Mouse (Mus musculus): ENCODE data around the gene Coro1b. TPM values are rescaled to one million over a fixed set of nuclear protein-coding genes. Genes with fewer than 3 reads are reported as not detected.

Coro1b gene
- polyA plus RNA-seq, 1 experiment from 2014 or later, result 119 TPM

DNA sequence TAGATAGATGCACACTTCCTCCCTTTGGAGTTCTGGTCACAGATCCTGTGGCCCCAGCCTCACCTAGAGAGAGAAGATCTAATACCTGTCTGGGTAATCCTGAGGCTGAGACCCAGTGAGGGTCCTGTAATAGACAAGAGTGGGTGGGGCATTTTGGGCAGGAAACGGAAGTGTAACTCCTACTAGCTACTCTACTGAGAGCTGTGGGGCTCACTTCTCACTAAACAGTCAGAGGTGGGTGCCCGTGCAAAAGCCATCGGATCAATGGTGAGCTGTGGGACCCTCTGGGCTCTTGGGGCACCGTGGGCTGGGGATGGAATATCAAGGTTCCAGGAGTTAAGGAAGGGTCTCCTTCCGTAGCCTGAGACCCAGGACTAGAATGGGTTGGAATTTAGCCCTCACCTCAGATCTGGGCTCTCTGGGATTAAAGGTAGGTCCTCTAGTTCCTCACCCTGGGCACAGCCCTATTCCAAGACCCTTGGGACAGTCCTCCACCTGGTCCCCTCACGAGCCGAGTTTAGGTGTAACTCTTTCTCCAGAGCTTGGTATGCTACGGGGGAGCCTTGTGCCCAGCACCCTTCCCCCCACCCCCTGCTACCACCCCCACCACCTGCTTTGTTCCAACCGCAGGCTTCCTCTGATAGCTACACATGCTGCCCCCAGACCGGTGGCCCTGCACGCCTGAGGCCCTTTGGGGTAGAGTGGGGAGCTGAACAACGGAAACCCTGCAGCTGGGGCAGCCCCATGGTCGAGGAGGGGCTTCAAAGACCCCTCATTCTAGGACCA is 6.2 kb downstream of the Coro1b start:
- Histone ChIP-seq H3K27ac (replicated peaks) (no peak overlapping the region), H3K36me3 (peaks cover 34% of the 10 kb centered on the region), H3K4me1 (replicated peaks) (peaks cover 8% of the 10 kb centered on the region), H3K9ac (no peak overlapping the region), H3K4me2 (no peak overlapping the region), H3K4me3 (no peak overlapping the region), H3K27me3 (no peaks in the 10 kb centered on the region), H3K9me3 (no peaks in the 10 kb centered on the region)
- ATAC-seq (ENCODE audit: low FRiP score, low read depth), result no peak
- WGBS, result 78% methylated on average over 13 of the region's 13 CpGs

DNA sequence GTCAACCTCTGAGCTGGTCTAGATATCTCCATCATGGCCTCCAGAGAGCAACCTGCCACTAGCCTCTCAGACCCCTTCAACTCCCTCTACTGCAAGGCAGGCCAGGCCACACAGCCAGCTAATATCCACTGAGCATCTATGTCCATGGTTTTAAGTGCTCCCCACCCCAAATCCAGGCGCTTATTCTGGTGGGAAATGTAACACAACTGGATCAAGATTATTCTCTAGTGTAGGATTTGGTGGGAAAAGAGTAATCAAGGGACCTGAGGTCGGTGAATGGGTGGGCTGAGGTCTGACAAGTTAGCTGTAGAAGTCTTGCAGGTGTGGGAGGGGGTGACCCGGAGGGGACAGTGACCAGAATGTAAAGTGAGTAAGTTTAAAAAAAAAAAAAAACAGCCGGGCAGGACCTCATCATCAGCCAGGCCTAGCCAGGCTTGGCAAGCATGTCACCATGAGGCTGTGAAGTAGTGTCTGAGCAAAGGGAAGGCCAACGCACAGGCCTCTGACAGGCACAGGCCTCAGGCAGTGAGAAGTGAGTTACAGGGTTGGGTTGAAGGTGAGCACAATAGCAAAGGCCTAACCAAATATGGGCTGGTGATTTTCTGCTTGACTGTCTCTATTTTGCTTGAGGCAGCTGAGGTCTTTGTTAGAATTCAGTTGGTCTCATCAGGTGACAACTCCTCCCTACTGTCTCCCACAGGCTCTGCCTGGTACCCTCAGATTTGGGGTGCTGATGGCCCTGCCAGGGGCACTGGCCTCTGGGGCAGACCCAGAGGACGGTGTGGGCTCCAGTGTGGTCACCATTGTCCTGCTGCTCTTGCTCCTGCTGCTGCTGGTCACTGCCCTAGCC is 7.0 kb downstream of the Coro1b start:
- Histone ChIP-seq H3K36me3 (peaks cover 37% of the 10 kb centered on the region), H3K9ac (no peak overlapping the region), H3K27ac (replicated peaks) (no peak overlapping the region), H3K4me1 (replicated peaks) (0 out of 2 replicates have a peak, but pooled peaks cover 3% of the 10 kb centered on the region), H3K4me2 (no peak overlapping the region), H3K4me3 (no peak overlapping the region), H3K9me3 (no peaks in the 10 kb centered on the region), H3K27me3 (no peaks in the 10 kb centered on the region)
- ATAC-seq (ENCODE audit: low FRiP score, low read depth), result no peak
- WGBS, result 64% methylated on average over 6 of the region's 6 CpGs

DNA sequence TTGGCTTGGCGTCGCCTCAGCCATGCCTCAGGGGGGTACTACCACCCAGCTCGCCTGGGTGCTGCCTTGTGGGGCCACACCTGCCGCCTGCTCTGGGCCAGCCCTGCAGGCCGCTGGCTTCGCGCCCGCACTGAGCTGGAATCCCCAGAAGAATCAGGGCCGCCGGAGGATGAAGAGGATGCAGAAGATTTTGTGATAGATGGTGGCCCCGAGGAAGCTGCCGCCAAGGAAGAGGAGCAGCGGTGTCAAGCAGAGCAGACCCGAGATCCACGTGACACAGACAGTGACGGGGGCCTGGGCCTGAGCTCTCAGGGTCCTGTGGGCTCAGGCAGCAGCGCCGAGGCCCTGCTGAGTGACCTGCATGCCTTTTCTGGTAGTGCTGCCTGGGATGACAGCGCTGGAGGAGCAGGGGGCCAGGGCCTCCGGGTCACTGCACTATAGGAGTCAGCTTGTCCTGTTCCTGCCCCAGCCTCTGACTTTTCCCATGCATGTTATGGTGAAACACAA is 7.7 kb downstream of the Coro1b start:
- Histone ChIP-seq H3K27me3 (no peaks in the 10 kb centered on the region), H3K36me3 (peaks cover 40% of the 10 kb centered on the region), H3K9me3 (no peaks in the 10 kb centered on the region), H3K27ac (replicated peaks) (no peak overlapping the region), H3K4me1 (replicated peaks) (no peaks in the 10 kb centered on the region), H3K9ac (no peak overlapping the region), H3K4me2 (no peak overlapping the region), H3K4me3 (no peak overlapping the region)
- ATAC-seq (ENCODE audit: low FRiP score, low read depth), result no peak
- 56% methylated on average over 20 of the region's 20 CpGs for WGBS

DNA sequence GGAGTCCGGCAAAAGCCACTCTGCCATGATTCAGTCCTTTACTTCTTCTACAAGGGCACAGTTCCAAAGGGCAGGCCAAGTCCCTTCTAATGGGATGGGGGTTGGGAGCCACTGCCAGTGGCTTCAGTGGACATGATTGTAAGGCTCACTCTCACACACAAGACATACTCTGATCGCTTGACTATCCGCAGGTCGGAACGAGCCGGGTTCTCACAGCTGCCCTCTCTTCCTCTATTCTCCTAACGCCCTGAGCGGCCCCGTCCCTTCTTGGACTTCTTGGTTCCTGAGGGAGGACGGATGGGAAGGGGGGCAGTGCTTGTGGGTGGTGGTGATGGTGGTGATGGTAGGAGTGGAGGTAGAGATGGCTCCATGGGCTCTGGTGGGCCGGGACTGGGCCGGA is 8.4 kb downstream of the Coro1b start:
- peaks cover 38% of the 10 kb centered on the region for H3K36me3 ChIP-seq
- H3K4me3 ChIP-seq, result no peak overlapping the region
- no peak overlapping the region for H3K27ac ChIP-seq (replicated peaks)
- no peaks in the 10 kb centered on the region for H3K27me3 ChIP-seq
- no peak for ATAC-seq (ENCODE audit: low FRiP score, low read depth)
- H3K4me1 ChIP-seq (replicated peaks), result 0 out of 2 replicates have a peak, but pooled peaks cover under 1% of the 10 kb centered on the region
- H3K9ac ChIP-seq, result no peak overlapping the region
- H3K9me3 ChIP-seq, result no peaks in the 10 kb centered on the region
- no peak overlapping the region for H3K4me2 ChIP-seq
- 92% methylated on average over 12 of the region's 12 CpGs for WGBS

DNA sequence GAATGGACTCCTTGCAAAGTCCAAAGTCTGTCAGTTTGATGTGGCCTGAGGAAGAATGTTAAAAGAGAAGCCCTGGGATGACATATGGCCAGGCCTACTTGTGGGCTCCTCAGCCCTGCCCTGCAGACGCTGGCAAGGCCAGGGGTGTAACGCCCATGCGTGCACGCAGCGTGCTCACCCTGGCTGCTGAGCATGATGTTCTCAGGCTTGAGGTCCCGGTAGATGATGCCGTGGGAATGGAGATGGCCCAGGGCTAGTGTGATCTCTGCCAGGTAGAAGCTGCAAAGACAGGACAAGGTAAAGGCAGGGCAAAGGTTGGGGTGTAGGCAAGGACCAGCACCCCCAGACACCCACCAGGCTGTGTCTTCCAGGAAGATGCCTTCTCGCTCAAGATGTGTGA is 10.6 kb downstream of the Coro1b start:
- no peak overlapping the region for H3K4me2 ChIP-seq
- no peak overlapping the region for H3K9ac ChIP-seq
- 98% methylated on average over 8 of the region's 8 CpGs for WGBS
- no peaks in the 10 kb centered on the region for H3K9me3 ChIP-seq
- H3K4me3 ChIP-seq, result no peak overlapping the region
- H3K27me3 ChIP-seq, result no peaks in the 10 kb centered on the region
- H3K27ac ChIP-seq (replicated peaks), result no peak overlapping the region
- H3K36me3 ChIP-seq, result peaks cover 38% of the 10 kb centered on the region
- H3K4me1 ChIP-seq (replicated peaks), result peaks cover 18% of the 10 kb centered on the region
- ATAC-seq (ENCODE audit: low FRiP score, low read depth), result no peak

DNA sequence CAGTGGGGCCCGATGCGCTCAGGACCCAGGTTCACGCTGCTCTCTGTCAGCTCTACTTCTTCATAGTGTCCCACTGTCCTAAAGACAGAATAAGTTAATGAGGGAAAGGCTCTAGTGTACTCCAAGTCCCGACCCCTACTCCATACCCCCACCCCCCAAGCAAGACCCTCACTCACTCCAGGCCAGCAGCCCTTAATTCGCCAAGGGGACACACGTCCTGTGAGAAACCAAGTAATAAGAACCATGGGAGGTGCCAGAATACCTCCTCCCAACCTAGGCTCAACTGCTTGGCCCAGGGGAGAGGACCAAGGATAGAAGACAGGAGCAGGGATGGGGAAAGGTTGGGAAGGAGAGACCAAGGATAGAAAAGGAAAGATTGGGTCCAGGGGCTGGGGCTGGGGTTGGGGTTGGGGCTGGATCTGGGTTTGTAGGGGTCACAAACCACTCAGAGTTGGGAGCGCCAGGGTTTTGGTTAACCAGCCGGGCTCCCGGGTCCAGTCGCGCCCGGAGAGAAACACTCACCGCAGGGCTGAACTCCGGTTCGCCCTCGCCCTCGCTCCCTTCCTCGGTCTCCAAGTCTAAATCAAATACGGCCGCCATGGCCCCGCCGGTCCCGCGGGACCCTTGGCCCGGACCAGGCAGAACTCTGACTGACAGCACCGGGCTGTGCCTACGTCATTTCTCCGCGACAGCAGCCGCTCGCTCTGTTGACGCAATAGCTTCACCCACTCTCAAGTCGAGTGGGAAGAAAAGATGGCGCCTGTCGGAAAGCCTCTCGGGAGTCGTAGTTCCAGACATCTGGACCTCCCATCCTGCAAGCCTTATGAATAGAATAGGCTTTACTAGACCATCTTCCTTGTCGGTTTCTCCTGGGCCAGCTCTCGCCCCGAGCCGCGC is 14.5 kb downstream of the Coro1b start, which contains the start of gene Rps6kb2:
Rps6kb2 (minus strand) TSS at position 709 of the 897 bp plus-strand sequence.
- peaks cover 27% of the 10 kb centered on the region for H3K36me3 ChIP-seq
- peak within 1 kb of the TSS; percentile 74 for H3K27ac ChIP-seq (replicated peaks)
- H3K9me3 ChIP-seq, result no peaks in the 10 kb centered on the region
- H3K4me2 ChIP-seq, result peak within 1 kb of the TSS; percentile 96
- peak; percentile 91 for ATAC-seq (ENCODE audit: low FRiP score, low read depth)
- no peaks in the 10 kb centered on the region for H3K27me3 ChIP-seq
- peak within 1 kb of the TSS; percentile 74 for H3K9ac ChIP-seq
- WGBS, result 7% methylated on average over 42 of the region's 42 CpGs
- peaks cover 20% of the 10 kb centered on the region for H3K4me1 ChIP-seq (replicated peaks)
- peak within 1 kb of the TSS; percentile 69 for H3K4me3 ChIP-seq

DNA sequence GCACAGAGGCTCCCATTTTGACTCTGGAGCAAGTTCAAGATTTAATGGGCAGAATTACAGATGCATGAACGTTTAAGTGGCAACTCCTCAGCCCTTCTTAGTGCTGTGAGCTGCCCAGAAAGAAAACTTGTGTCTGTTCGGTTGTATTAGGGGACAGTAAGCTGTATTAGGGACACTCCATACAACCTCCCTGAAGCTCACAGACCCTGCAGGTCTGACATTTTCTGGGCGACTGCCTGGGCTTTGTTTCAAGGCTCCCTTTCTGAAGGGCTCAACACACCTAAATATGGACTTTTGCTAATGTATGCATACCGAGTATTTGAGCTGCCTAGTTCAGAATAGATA is 15.1 kb downstream of the Coro1b start:
- H3K4me3 ChIP-seq, result peak overlapping the region; percentile 69
- peak; percentile 35; the same call in 1 of the 2 replicates for ATAC-seq (ENCODE audit: low FRiP score, low read depth)
- H3K9me3 ChIP-seq, result no peaks in the 10 kb centered on the region
- H3K4me1 ChIP-seq (replicated peaks), result peaks cover 20% of the 10 kb centered on the region
- H3K27me3 ChIP-seq, result no peaks in the 10 kb centered on the region
- H3K27ac ChIP-seq (replicated peaks), result peak overlapping the region; percentile 74
- peak overlapping the region; percentile 74 for H3K9ac ChIP-seq
- WGBS, result 40% methylated on average over 4 of the region's 4 CpGs
- peak overlapping the region; percentile 96 for H3K4me2 ChIP-seq
- H3K36me3 ChIP-seq, result peaks cover 21% of the 10 kb centered on the region

DNA sequence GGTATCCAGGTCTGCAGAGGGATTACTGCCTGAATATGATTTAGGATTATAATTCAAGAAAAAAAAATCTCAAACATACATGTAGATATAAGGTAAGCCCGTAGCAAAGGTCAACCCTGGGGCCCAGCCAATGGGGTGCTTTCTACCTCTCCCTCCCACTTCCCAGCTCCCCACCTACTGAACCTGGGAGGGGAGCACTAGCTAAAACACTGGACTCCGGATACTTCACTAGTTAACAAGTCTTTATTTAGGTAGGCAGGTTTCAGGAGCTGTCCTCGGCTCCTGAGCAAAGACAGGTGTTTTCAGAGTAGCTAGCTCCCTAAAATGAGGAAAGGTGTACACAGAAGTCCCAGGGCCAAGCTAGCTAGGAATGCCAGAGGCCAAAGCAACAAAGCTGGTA is 15.7 kb downstream of the Coro1b start:
- H3K4me2 ChIP-seq, result no peak overlapping the region
- H3K36me3 ChIP-seq, result peaks cover 15% of the 10 kb centered on the region
- no peaks in the 10 kb centered on the region for H3K27me3 ChIP-seq
- WGBS, result 78% methylated on average over 3 of the region's 3 CpGs
- no peaks in the 10 kb centered on the region for H3K9me3 ChIP-seq
- H3K4me3 ChIP-seq, result no peak overlapping the region
- H3K27ac ChIP-seq (replicated peaks), result peak overlapping the region; percentile 74
- no peak for ATAC-seq (ENCODE audit: low FRiP score, low read depth)
- no peak overlapping the region for H3K9ac ChIP-seq
- peaks cover 20% of the 10 kb centered on the region for H3K4me1 ChIP-seq (replicated peaks)

DNA sequence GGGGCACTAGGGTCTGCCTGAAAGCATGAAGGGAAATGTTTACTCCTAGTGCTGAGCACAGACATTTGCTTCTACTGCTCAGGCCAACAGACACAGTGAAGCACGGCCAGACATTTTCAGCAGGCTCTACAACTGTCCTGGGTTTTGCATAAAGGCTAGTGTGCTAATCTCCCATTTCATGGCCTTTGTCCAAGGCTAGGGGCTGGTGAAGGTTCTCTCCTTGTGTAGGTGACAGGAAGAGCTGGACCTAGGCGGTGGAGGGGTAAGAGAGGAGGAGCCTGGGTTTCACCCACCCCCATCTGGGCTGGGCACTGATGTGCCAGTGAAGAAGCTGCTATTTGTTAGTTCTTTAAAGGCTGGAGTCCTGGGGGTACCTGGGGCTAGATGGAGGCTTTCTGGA is 16.3 kb downstream of the Coro1b start:
- H3K9ac ChIP-seq, result no peak overlapping the region
- H3K4me2 ChIP-seq, result no peak overlapping the region
- H3K9me3 ChIP-seq, result no peaks in the 10 kb centered on the region
- 76% methylated on average over 2 of the region's 2 CpGs for WGBS
- peaks cover 9% of the 10 kb centered on the region for H3K36me3 ChIP-seq
- no peak overlapping the region for H3K27ac ChIP-seq (replicated peaks)
- ATAC-seq (ENCODE audit: low FRiP score, low read depth), result no peak
- peaks cover 22% of the 10 kb centered on the region for H3K4me1 ChIP-seq (replicated peaks)
- H3K27me3 ChIP-seq, result no peaks in the 10 kb centered on the region
- no peak overlapping the region for H3K4me3 ChIP-seq

DNA sequence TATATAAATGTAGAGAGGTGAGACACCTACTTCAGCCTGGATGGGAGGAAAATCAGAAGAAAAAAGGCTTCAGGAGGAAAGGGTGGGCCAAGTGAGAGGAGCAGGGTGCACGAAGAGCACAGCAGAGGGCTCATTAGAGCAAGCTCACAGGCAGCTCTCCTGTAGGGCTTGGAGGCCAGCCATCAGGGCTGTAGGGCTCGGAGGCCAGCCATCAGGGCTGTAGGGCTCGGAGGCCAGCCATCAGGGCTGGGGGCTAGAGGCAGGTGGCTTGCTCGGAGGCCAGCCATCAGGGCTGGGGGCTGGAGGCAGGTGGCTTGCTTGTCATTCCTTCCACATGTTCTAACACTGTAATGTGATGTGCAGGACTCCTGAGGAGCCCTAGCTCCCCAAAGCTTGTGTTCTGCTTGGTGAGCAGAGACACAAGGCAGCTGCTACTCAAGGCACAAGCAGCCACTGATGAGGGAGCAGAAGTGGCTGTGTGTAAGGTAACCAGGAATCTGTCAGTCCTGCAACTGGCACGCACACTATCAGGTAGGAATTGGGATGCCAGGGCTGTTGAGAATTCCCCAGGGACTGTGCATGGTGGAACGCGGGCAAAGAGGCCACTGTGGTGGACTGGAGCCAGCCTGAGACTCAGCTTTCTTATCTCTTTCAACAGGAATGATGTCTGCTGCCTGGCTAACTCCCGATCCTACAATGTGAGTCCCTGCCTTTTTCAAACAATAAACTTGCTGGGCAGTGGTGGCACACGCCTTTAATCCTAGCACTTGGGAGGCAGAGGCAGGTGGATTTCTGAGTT is 18.5 kb downstream of the Coro1b start:
- H3K27ac ChIP-seq (replicated peaks), result no peak overlapping the region

DNA sequence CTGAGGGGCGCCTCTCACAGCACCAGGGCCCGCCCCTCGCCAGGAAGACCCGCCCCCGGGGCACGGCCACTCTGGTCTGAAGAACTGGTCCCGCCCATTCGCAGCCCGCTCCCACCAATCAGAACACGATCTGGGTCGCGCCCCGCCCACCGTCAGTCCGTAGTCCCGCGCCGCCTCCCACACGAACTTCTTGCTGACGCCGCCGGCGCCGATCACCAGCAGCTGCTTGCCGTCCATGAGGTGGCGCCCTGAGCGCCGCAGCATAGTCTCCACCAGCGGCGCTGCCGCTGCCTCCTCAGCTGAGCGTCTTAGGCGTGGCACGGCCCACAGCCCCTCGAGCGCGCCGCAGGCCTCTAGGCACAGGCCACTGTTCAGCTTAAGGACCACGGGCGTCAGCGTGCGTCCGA is 21.0 kb downstream of the Coro1b start:
- peak overlapping the region; percentile 64 for H3K9ac ChIP-seq
- WGBS, result under 1% methylated on average over 41 of the region's 43 CpGs
- no peaks in the 10 kb centered on the region for H3K36me3 ChIP-seq
- peak overlapping the region; percentile 83 for H3K4me2 ChIP-seq
- no peaks in the 10 kb centered on the region for H3K27me3 ChIP-seq
- peak overlapping the region; percentile 43 for H3K4me3 ChIP-seq
- peaks cover 11% of the 10 kb centered on the region for H3K4me1 ChIP-seq (replicated peaks)
- ATAC-seq (ENCODE audit: low FRiP score, low read depth), result peak; percentile 95
- no peaks in the 10 kb centered on the region for H3K9me3 ChIP-seq
- peak overlapping the region; percentile 93 for H3K27ac ChIP-seq (replicated peaks)

More for the DNA sequence above, 18.5 kb downstream of the Coro1b start:
- Histone ChIP-seq H3K36me3 (no peaks in the 10 kb centered on the region), H3K27me3 (no peaks in the 10 kb centered on the region), H3K4me3 (no peak overlapping the region), H3K4me2 (no peak overlapping the region), H3K4me1 (replicated peaks) (peaks cover 29% of the 10 kb centered on the region), H3K9me3 (no peaks in the 10 kb centered on the region), H3K9ac (no peak overlapping the region)
- no peak for ATAC-seq (ENCODE audit: low FRiP score, low read depth)
- WGBS, result 73% methylated on average over 9 of the region's 9 CpGs

Measured in hindbrain, embryonic 15.5 days (tissue).